Comparison of ENCODE assay signal across 8 mouse cellular contexts in genomic region chr7:25247498-25247897, GRCm38 (mm10). TPM values are rescaled to one million over a fixed set of nuclear protein-coding genes. Genes with fewer than 3 reads are reported as not detected.
A peak's percentile ranks its signal among the peaks of the same experiment; 100 is the strongest.
DNase-seq lines count a peak whose midpoint lies in the region; ATAC-seq and TF ChIP-seq lines count a peak whose summit lies in the region.

No protein-coding gene starts in this region.

- H3K27me3 ChIP-seq in C2C12 (ENCODE audit: control insufficient read depth, insufficient read depth, insufficient read length): no peaks in the 10 kb centered on the region
- no peaks in the 10 kb centered on the region for H3K27me3 ChIP-seq in forebrain, embryonic 15.5 days
- H3K27me3 ChIP-seq in liver, embryonic 12.5 days (replicated peaks): no peaks in the 10 kb centered on the region

- peak overlapping the region; percentile 60 for H3K9ac ChIP-seq in forebrain, embryonic 15.5 days (replicated peaks)
- no peak overlapping the region for H3K9ac ChIP-seq in liver, embryonic 12.5 days

- peak; percentile 18 for DNase-seq in gastrocnemius, adult 2 months
- DNase-seq in gastrocnemius, postnatal 4 days (ENCODE audit: low spot score in 2 of 2): no peak
- DNase-seq in urinary bladder, postnatal 36 days (ENCODE audit: low spot score in 2 of 2): no peak
- no peak for DNase-seq in layer of hippocampus, adult 8-10 months (ENCODE audit: low spot score in 2 of 2)
- DNase-seq in yolk sac, embryonic 10.5 days (ENCODE audit: low spot score): no peak

- H3K79me2 ChIP-seq in C2C12 (ENCODE audit: control insufficient read depth, insufficient read depth): peaks cover 66% of the 10 kb centered on the region

- no peak for ATAC-seq in forebrain, embryonic 15.5 days (replicated peaks)
- no peak for ATAC-seq in liver, embryonic 12.5 days

- 15% methylated on average over 3 of the region's 3 CpGs for WGBS in forebrain, embryonic 15.5 days
- 35% methylated on average over 3 of the region's 3 CpGs for WGBS in liver, embryonic 12.5 days (ENCODE audit: insufficient replicate concordance)

- H3K36me3 ChIP-seq in C2C12 (ENCODE audit: control insufficient read depth, insufficient read depth): peaks cover 22% of the 10 kb centered on the region
- H3K36me3 ChIP-seq in forebrain, embryonic 15.5 days: no peaks in the 10 kb centered on the region
- peaks cover 42% of the 10 kb centered on the region for H3K36me3 ChIP-seq in liver, embryonic 12.5 days

- H3K4me1 ChIP-seq in forebrain, embryonic 15.5 days: peaks cover 55% of the 10 kb centered on the region
- H3K4me1 ChIP-seq in liver, embryonic 12.5 days: peaks cover 65% of the 10 kb centered on the region

- intact Hi-C loops in gastrocnemius, adult 2 months (cut with DNase I): no loop called here

- H3K4me3 ChIP-seq in gastrocnemius, adult 2 months: peak overlapping the region; percentile 95
- H3K4me3 ChIP-seq in C2C12 (ENCODE audit: insufficient read depth, poor library complexity, severe bottlenecking): peak overlapping the region; percentile 92
- peak overlapping the region; percentile 73 for H3K4me3 ChIP-seq in forebrain, embryonic 15.5 days
- peak overlapping the region; percentile 75 for H3K4me3 ChIP-seq in liver, embryonic 12.5 days

- H3K4me2 ChIP-seq in forebrain, embryonic 15.5 days (replicated peaks): peak overlapping the region; percentile 95
- H3K4me2 ChIP-seq in liver, embryonic 12.5 days: peak overlapping the region; percentile 100

- H3K27ac ChIP-seq in gastrocnemius, adult 2 months: peak overlapping the region; percentile 97
- H3K27ac ChIP-seq in forebrain, embryonic 15.5 days (replicated peaks): peak overlapping the region; percentile 96
- H3K27ac ChIP-seq in liver, embryonic 12.5 days: peak overlapping the region; percentile 46; the same call in 1 of the 2 replicates

- peaks cover 49% of the 10 kb centered on the region for H3K79me3 ChIP-seq in C2C12 (ENCODE audit: low read depth)

- H3K9me3 ChIP-seq in forebrain, embryonic 15.5 days: no peaks in the 10 kb centered on the region
- H3K9me3 ChIP-seq in liver, embryonic 12.5 days (replicated peaks): no peaks in the 10 kb centered on the region

- H3ac ChIP-seq in C2C12 (ENCODE audit: control insufficient read depth, insufficient read length, low read depth): peak overlapping the region; percentile 55

- no peak for TF ChIP-seq CTCF in gastrocnemius, adult 2 months (IDR thresholded peaks at IDR 0.05)
- TF ChIP-seq CTCF in C2C12 (IDR thresholded peaks at IDR 0.05; ENCODE audit: control insufficient read depth, insufficient read depth, insufficient read length): no peak

TF ChIP-seq in C2C12, 6 proteins besides CTCF, POLR2A, EP300 and RAD21:
- TF ChIP-seq CEBPB (IDR thresholded peaks at IDR 0.05; ENCODE audit: low read depth) (no peak), USF1 (IDR thresholded peaks at IDR 0.05; ENCODE audit: low read depth) (no peak), FOSL1 (IDR thresholded peaks at IDR 0.05; ENCODE audit: insufficient read depth, low read length, poor library complexity, severe bottlenecking) (no peak), MYOD1 (IDR thresholded peaks at IDR 0.05; ENCODE audit: control insufficient read depth, insufficient read length, low read depth) (no peak), MYOG (IDR thresholded peaks at IDR 0.05; ENCODE audit: control insufficient read depth, extremely low read depth, insufficient read length) (no peak), MAX (IDR thresholded peaks at IDR 0.05) (no peak)

RNA-seq across cellular contexts. Expression of gene Erf, which starts 3.1 kb away (rescaled TPM):
- 1 to 10 TPM; 5.4 to 7.4 TPM for total RNA-seq in gastrocnemius, adult 2 months (2021)
- total RNA-seq in gastrocnemius, postnatal 4 days (2021): 10 to 100 TPM; 32.7 to 34.6 TPM
- polyA plus RNA-seq in C2C12 (2012; fragmentation: generic; extraction: Trizol): 61.8 TPM
- 4.8 and 5.5 TPM in 2 replicates for polyA plus RNA-seq in forebrain, embryonic 15.5 days (2015; fragmentation: Nextera tagmentation; extraction: Ambion mirVana)
- 6.5 and 7.5 TPM in 2 replicates for polyA plus RNA-seq in liver, embryonic 12.5 days (2016; fragmentation: Nextera tagmentation; extraction: Ambion mirVana)
- total RNA-seq in layer of hippocampus, adult 8-10 months (2022): 10 to 100 TPM; 39.0 to 61.0 (median 49.4) TPM

RNA-seq across cellular contexts. Expression of gene Gsk3a, which starts 9.8 kb away (rescaled TPM):
- total RNA-seq in gastrocnemius, adult 2 months (2021): 10 to 100 TPM; 74.1 to 77.4 TPM
- total RNA-seq in gastrocnemius, postnatal 4 days (2021): 10 to 100 TPM; 62.8 to 63.2 TPM
- 87.3 TPM for polyA plus RNA-seq in C2C12 (2012; fragmentation: generic; extraction: Trizol)
- polyA plus RNA-seq in forebrain, embryonic 15.5 days (2015; fragmentation: Nextera tagmentation; extraction: Ambion mirVana): 16.2 and 17.4 TPM in 2 replicates
- 13.0 and 14.4 TPM in 2 replicates for polyA plus RNA-seq in liver, embryonic 12.5 days (2016; fragmentation: Nextera tagmentation; extraction: Ambion mirVana)
- total RNA-seq in layer of hippocampus, adult 8-10 months (2022): 100 to 1,000 TPM; 198 to 216 (median 204) TPM

RNA-seq across cellular contexts. Expression of gene Cic, which starts 20.0 kb away (rescaled TPM):
- total RNA-seq in gastrocnemius, adult 2 months (2021): 10 to 100 TPM; 37.0 to 40.4 TPM
- total RNA-seq in gastrocnemius, postnatal 4 days (2021): 100 to 1,000 TPM; 107 to 113 TPM
- 79.5 TPM for polyA plus RNA-seq in C2C12 (2012; fragmentation: generic; extraction: Trizol)
- 53.2 and 54.4 TPM in 2 replicates for polyA plus RNA-seq in forebrain, embryonic 15.5 days (2015; fragmentation: Nextera tagmentation; extraction: Ambion mirVana)
- 17.0 TPM in 2 replicates for polyA plus RNA-seq in liver, embryonic 12.5 days (2016; fragmentation: Nextera tagmentation; extraction: Ambion mirVana)
- 100 to 1,000 TPM; 196 to 252 (median 228) TPM for total RNA-seq in layer of hippocampus, adult 8-10 months (2022)

RNA-seq across cellular contexts. Expression of gene Zfp526, which starts 26.3 kb away (rescaled TPM):
- total RNA-seq in gastrocnemius, adult 2 months (2021): 1 to 10 TPM; 5.5 to 6.1 TPM
- total RNA-seq in gastrocnemius, postnatal 4 days (2021): 10 to 100 TPM; 10.6 to 11.3 TPM
- 5.4 TPM for polyA plus RNA-seq in C2C12 (2012; fragmentation: generic; extraction: Trizol)
- 1.9 and 2.0 TPM in 2 replicates for polyA plus RNA-seq in forebrain, embryonic 15.5 days (2015; fragmentation: Nextera tagmentation; extraction: Ambion mirVana)
- polyA plus RNA-seq in liver, embryonic 12.5 days (2016; fragmentation: Nextera tagmentation; extraction: Ambion mirVana): 2.3 and 2.8 TPM in 2 replicates
- total RNA-seq in layer of hippocampus, adult 8-10 months (2022): 10 to 100 TPM; 11.2 to 12.5 (median 11.7) TPM

RNA-seq across cellular contexts. Expression of gene Dedd2, which starts 27.1 kb away (rescaled TPM):
- total RNA-seq in gastrocnemius, adult 2 months (2021): 1 to 10 TPM; 9.3 to 9.4 TPM
- 1 to 10 TPM; 6.6 to 8.3 TPM for total RNA-seq in gastrocnemius, postnatal 4 days (2021)
- polyA plus RNA-seq in C2C12 (2012; fragmentation: generic; extraction: Trizol): 5.3 TPM
- 17.7 and 18.0 TPM in 2 replicates for polyA plus RNA-seq in forebrain, embryonic 15.5 days (2015; fragmentation: Nextera tagmentation; extraction: Ambion mirVana)
- 31.4 and 33.4 TPM in 2 replicates for polyA plus RNA-seq in liver, embryonic 12.5 days (2016; fragmentation: Nextera tagmentation; extraction: Ambion mirVana)
- 10 to 100 TPM; 22.0 to 28.9 (median 26.5) TPM for total RNA-seq in layer of hippocampus, adult 8-10 months (2022)

Comparison
In these comparisons a context has a peak if more than half of its experiments do, and no peak if none do; other contexts are left out.
1. H3K27ac ChIP-seq: peak in every context shown above with its lines; median percentile 97 in gastrocnemius, adult 2 months; 96 in forebrain, embryonic 15.5 days; 46 in liver, embryonic 12.5 days.